Mouse (Mus musculus): Measurements from ENCODE around the gene Hoxb4. TPM values are rescaled to one million over a fixed set of nuclear protein-coding genes. Genes with fewer than 3 reads are reported as not detected.

Gene Hoxb4
- total RNA-seq, 4 experiments from 2014 or later = 0.35 to 0.63 (median 0.53) TPM

DNA sequence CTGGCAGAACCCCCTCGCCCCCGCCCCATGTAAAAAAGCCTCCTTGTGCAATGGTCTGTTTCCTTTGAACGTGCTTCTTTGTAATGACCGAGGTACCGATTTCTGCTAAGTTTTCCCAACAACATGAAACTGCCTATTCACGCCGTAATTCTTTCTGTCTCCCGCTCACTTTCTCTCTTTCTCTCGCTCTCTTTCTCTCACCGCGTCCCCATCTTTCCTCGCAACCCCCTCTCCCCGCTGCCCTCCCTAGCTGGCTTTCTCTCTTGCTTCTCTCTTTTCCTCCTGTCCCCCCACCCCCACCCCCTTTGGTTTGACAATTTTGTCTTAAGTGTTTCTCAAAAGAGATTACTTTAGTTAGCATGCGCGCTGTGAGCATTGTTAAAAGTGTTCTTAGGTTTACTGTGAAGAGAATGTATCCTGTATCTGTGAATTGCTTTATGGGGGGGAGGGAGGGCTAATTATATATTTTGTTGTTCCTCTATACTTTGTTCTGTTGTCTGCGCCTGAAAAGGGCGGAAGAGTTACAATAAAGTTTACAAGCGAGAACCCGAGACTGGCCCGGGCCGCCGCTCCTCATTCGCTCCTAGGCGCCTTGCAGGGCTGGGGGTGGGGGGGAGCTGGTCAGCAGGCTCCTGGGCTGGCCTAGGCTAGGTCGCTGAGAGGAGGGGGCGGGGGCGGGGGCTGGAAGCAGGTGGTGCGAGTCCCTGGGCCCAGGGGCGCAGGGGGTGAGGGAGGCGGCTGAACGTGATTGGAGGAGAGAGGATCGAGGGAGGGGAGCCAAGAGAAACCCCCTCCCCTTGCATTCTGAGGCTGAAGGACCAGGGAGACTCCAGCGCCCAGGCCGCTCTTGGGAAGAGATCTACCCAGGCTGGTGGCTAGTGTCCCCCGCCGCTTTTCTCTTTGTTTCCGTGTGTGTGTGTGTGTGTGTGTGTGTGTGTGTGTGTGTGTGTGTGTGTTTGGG is 33.0 kb upstream of the Hoxb4 start:
- no peak for DNase-seq (ENCODE audit: low spot score)

DNA sequence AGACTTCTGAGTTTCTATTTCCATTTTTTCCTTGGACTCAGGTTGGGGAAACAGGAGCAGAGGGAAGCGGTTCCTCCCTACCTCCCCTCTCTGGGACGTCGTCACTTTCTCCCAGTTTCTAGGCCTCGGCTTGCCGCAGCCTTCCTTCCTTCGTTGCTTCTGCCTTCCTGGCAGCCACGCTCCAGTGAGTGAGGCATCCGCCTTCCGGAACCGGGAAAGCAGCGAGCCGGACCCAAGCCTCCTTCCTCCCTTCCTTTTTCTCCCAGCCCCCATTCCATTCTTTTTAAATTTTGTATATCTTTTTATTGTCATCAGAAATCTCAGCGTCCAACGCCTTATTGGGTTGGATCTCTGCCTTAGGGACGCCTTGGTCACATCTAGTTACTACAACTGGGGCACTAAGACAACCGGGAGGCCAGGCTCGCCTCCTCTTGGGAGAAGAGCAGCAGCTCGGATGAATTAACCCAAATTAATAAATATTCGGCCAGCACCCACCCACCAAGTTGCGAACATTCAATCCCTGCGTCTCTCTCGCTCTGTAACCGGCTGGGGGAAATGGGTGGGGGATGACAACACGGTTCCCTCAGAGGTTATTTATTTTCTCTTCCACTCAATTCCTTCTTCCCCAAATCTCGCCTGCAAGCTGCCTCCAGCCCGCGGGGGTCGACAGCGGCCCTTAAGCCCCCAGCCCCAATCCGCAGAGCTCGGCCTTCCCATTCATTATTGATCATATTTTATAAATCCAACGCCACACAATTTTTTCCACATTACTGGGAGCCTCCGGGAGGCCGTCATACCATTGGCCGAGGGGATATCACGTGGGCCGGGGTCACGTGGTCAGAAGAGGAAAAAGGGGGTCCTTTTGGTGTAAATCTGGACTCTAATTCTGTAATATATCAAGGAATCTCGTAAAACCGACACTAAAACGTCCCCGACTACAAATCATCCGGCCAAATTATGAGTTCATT is 32.0 kb upstream of the Hoxb4 start, which contains the start of gene Hoxb7:
Gene Hoxb7, plus strand, starts transcription at position 853 of the 968 bp plus-strand sequence.
- DNase-seq (ENCODE audit: low spot score) = no peak

DNA sequence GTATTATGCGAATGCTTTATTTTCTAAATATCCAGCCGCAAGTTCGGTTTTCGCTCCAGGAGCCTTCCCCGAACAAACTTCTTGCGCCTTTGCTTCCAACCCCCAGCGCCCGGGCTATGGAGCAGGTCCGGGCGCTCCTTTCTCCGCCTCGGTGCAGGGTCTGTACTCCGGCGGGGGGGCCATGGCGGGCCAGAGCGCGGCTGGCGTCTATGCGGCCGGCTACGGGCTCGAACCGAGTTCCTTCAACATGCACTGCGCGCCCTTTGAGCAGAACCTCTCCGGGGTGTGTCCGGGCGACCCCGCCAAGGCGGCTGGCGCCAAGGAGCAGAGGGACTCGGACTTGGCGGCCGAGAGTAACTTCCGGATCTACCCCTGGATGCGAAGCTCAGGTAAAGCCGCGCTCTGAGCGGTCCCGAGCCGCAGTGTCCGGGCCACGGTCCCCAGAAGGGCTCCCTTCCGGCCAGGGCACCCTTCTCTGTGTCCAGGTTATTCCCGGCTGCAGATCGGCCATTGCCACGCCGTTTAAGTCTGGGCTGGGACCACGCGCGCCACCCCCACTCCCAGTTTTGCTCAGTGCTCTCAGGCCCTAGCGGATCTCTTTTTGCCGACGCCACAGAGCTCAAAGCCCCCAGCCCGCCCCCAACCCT is 31.2 kb upstream of the Hoxb4 start:
- DNase-seq (ENCODE audit: low spot score) = no peak

DNA sequence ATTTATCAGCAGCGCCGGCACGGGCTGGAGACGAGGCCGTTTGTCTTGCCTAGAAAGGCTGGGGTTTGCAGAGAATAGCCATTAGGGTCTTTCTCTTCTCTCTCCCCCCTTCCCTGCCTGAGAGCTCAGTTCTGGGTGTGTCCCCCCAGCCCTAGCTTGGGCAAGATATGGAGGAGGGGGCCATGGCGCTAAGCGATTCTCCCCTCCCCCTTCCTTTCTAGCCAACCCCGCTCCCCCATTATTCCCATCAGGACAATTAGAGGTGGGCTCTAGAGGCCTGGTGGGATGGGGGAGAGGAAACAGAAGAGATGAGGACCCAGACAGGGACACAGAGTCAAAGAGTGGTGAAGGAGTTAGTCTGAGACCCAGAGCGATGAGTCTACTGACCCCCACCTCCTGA is 30.7 kb upstream of the Hoxb4 start:
- DNase-seq (ENCODE audit: low spot score) = no peak

DNA sequence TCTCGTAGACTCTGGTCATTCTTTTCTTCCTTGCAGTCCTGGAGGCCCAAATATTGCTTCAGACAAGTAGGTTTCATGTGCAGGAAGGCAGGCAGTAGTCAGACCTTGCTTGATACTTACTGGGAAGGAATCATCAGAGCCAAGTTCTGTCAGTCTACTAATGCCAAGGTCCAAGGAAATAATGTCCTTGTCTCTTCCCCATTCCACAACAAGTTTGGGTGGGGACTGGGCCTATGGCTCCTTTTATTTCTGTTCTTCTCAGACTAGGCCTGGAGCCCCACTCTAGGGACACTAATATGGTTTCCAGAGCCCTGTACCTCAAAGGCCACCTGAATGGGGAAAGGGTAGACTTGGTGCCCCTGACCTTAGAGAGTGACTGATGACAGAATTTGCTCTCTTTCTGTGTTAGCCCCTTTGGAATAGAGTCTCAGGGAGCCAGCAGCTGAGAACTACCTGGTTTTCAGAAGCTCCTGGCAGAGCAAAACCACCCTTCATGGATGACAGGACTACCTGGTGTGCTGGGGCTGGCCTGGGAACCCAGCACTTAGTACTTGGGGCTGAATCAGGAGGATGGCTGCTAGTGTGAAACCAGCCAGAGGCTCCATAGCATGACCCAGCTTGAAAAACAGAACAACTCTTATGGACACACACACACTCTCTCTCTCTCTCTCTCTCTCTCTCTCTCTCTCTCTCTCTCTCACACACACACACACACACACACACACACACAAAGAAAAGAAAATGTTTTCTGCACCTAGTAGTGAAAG is 29.4 kb upstream of the Hoxb4 start:
- DNase-seq (ENCODE audit: low spot score) = no peak

DNA sequence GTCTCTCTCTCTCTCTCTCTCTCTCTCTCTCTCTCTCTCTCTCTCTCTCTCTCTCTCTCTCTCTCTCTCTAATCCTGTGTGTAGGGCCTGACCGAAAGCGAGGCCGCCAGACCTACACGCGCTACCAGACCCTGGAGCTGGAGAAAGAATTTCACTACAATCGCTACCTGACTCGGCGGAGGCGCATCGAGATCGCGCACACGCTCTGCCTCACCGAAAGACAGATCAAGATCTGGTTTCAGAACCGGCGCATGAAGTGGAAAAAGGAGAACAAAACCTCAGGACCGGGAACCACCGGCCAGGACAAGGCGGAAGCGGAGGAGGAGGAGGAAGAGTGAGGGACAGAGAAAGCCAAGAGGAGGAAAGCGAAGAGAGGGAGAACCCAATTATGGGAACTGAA is 28.8 kb upstream of the Hoxb4 start:
- DNase-seq (ENCODE audit: low spot score) = no peak

DNA sequence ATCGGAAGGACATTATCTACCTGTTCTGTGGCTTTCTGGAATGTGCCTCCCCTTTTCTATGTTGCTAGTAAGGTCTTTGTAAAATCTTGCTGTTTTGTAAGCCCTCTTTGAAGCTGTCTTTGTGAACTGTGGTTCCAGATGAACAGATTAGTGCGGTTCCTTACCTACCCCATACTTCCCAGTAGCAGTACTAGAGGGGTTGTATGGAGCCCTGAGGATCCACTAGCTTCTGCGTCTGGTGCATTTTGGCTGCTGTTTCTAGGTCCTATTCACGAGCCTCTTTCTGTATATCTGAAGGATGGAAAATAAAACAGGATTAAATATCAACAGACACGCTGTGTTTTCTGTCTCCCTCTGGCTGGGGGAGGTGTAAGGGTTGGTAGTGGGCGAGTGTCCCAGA is 28.2 kb upstream of the Hoxb4 start:
- no peak for DNase-seq (ENCODE audit: low spot score)

DNA sequence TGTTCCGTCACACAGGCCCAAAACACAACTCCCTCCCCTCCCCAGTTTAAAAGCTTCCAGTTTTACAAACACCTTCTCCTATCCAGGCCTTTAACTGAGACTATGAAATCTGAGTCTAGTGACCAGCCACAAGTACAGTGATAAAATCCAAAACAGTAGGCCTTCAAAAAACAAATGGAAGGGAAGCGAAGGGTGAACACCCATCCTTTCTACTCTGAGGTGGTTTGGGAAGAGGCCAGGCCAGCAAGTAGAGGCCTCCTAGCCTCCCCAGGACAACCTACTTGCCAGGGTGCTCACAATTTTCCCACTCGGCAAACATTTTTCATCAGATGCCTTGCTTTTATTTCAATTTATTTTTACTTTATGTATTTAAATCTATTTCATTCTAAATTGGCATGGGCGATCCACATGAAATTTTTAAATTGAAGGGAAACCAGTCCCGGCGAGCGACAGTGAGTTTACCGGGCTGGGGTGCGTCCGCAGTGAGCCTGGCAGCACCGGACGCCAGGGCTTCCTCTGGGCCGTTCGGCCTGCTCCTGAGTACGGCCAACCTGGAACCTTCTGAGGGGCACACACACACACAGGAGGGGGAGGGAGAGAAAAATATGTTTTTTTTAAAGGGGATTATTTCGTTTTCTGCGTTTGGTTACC is 27.2 kb upstream of the Hoxb4 start:
- no peak for DNase-seq (ENCODE audit: low spot score)

DNA sequence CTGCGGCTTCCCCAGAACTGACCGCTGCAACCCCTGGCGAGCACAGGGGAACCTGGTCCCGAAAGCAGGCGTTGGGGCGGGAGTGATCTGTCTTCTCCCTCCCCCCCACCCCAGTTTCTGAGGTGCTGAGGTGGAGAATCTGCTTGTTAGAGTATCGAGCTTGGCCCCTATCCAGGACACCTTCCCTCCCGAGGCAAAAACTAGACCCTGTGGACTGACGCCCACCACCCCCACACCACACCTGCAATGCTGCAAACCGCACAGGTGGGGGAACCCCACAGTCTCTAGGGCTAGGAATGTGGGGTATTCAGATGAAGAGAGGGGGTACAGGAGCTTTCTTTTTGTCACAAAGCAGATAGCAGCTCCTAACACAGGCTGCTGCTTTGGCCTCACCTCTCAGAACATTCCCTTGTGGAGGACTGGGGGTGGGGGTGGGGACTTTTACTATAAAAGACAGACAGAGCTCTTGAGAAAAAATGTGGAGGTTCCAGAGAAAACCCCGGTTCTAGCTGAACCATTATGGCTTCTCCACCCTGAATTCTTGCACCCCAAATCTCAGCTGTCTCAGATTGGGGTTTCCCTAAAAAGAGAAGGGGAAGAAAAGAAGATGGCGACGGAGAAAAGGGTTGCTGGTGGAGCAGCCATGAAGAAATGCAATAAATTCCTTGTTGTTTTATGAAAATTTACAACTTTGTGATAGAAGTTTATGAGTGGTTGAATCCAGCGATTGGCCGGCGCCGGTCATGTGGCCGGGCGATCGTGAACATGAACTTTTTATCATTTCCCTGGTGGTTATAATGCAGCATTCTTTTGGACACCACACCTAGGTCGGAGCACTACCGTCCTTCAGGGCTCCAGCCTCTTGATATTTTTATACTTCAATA is 26.1 kb upstream of the Hoxb4 start, which contains the start of gene Hoxb6:
Gene Hoxb6, plus strand, starts transcription at position 796 of the 884 bp plus-strand sequence.
- DNase-seq (ENCODE audit: low spot score) = no peak

DNA sequence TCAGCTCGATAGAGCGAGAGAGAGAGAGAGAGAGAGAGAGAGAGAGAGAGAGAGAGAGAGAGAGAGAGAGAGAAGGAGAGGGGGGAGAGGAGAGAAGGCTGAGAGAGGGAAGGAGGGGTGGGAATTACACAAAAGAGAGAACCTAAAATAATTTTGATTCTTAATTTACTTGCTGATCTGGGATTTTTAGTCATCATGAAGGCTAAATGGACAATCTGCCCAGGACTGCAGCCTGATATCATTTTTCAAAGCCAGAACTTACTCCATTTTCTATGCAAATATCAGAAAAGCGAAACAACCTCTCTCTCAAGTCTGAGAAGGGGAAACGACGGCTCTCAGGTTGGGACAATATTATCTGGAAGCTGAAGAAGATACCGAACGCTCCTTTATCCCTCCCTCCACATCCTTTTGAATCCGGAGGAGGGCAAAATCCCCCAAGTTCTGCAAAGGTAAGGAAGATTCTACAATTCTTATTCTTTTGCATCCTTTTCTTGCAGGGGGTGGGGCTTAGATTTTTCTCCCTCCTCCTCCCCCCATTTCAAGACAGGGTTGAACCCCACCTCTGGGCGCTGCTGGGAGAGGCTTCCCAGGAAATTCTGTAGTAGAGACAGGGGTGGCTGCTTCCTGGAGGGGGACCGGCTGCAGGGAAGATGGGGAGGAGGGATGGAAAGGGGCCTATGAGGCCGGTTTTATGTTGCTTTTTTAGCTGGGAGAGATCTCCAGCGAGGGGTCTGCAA is 25.3 kb upstream of the Hoxb4 start:
- no peak for DNase-seq (ENCODE audit: low spot score)

DNA sequence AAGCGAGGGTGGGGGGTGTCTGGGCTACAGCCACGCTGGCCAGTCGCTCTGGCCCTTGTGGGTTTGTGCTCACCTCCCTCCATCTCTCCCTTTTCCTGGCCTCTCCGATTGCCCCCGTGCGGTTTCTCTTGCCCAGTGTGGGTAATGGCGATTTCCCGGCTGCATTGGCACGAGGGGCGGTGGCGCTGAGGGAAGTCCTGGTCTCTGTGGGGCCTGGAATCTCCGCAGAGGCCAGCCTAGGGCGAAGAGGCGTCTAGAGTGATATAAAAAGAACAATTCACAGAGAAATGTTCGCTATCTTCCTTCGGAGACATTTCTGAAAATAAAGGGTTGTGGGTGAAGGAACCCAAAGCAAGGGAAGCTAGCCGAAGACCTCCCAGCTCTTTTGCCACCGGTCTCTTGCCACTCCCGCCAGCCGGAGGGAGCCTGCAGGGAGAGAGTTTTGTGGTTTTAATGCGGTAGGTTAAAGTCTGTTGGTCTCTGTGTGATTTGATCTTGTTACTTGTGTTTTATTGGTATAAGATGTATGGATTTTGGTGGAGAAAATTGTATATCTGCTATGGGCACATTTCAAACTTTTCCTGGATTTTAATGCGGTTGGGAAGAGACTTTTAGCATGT is 24.7 kb upstream of the Hoxb4 start:
- DNase-seq (ENCODE audit: low spot score) = no peak

DNA sequence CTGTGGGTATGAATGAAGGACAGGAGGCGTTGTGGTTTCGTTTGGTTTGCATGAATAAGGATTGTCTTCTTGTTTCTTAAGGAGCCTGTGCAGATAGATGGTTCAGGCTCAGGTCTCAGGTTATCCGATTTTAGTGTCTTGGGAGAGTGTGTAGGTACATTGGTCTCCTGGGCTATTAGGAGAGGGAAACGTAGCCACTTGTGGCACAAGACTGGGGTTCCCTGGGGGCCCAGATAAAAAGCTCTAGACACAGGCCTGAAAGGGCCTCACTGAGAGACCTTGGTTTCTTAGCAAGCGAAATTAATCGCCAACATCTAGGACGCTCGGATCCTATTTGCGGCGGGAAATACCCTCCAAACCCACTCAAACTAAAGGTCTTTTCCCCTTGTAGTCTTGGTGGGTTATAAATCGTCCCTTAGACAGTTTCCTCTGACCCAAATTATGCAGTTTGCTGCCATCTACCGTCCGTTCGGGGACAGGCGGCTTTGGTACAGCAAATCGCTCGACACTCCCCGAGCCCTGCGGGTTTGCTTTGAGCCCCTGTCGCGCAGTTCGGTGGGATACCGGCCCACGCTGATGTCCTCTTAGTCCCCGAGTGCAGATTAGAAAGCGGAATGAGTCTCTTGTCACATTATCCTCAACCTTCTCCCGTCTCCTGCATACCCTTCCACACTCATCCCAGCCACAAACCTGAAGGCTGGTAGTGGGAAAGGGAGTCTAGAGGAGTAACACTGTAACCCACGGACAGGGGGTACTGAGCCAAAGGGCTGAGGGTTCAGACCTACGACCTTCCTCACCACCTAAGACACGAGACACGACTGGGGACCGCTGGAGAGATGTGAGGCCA is 23.6 kb upstream of the Hoxb4 start:
- peak; percentile 59 for DNase-seq (ENCODE audit: low spot score)

DNA sequence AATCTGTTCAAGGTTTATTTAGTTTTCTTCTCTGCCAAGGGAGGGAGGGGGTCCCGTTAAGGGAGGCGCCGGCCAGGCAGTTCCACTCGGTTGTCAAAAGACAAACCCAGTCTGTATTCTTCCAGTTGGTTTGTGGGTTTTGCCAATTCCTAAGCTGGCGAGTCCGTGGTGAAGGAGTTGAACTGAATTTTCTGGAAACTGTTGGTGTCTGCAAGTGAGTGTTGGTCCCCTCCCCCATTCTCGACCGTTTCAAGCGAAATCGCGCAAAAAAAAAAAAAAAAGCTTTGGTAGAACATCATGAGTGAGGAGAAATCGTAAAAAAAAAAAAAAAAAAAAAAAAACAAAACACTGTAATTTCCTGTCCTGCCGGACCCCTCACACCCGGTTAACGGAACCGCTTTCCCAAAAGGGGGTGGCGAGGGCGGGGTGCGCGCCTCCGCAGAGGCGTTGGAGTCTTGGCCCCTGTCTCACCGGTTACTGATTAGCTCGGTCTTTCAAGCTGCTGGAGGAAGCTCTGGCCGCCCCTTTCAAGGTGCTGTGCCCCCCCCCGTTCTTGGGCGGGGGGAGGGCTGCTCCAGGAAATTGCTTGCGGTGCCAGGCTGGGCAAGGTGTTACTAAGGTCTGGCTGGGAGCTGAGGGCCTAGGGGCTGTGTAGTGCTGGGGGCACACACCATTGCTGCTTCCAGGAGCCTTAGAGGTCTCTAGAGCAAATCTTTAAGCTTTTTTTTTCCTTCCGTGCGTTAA is 22.8 kb upstream of the Hoxb4 start:
- DNase-seq (ENCODE audit: low spot score) = no peak

DNA sequence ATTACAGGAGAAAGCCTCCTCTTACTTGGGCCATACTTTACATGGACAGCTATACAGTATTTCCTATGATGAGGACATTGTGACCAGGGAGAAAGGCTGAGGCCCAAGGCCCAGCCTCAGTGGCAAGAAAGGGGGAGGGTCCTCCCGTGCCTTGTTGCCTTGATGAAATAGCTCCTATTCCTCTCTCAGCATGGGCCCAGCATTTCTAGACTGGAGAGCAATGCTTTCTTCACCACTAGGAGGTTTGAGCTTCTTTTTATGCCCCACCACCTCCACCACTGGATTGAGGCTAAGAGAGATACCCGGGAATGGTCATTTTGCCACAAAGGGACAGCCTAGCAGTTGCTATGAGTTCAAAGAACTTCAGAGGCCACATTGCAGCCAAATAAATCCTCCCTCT is 21.1 kb upstream of the Hoxb4 start:
- no peak for DNase-seq (ENCODE audit: low spot score)

DNA sequence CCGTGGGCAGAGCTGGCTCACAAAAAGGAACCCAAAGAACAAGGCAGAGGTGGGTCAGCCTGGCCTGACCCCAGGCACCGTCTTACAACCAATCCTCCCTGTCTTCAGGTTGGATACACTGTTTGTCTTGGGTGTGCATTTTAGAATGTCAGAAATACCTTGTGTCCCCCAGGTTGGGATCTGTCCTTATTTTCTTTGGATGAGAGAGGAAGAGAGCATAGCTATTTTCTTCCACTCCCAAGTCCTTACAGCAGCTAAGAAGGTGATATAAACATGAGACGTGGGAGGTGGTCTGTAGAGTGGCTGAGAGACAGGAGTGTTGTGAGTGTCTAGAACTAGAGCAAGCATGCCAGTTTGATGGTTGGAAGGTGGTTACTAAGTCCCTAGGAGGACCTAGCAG is 20.6 kb upstream of the Hoxb4 start:
- DNase-seq (ENCODE audit: low spot score) = no peak

DNA sequence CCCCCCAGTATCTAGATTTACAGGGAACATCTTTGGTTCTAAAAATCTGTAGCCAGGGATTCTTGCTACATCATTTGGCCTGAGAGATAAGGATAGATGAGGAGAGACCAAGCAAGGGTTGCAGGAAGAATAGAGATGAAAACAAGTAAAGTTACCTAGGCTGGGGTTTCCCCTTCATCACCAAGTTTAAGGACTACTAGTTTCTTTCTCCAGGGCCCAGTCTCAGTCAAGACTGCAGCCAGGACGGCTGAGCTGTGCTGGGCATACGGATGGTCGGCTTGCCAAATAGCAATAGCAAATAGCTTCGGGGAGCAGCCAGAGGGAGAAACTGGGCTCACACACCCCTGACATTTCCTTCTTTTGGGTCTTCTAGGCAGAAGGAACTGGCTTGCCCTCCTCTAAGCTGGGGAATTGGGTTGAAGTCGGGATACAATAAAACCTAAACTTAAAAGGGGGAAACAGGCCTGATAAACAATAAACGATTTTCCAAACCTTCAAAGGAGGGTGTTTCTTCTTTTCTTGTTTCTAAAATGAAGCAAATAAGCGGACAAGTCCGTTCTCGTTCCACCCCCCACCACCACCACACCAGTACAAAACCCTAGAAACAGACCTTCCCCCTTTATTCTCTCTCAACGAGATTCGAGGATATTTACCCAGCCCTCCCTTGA is 20.0 kb upstream of the Hoxb4 start:
- no peak for DNase-seq (ENCODE audit: low spot score)

Data from heart, adult 8-10 months (tissue).